Comparison of ENCODE assay signal across 8 mouse cellular contexts in genomic region chr11:101814375-101815102, GRCm38 (mm10). TPM values are rescaled to one million over a fixed set of nuclear protein-coding genes. Genes with fewer than 3 reads are reported as not detected.
DNase-seq lines count a peak whose midpoint lies in the region; ATAC-seq and TF ChIP-seq lines count a peak whose summit lies in the region.

No protein-coding gene starts in this region.

- no peak overlapping the region for H3K27ac ChIP-seq in left cerebral cortex, adult 2 months

- DNase-seq in ZHBTc4 (ENCODE audit: low read depth, low spot score), result peak; percentile 91
- peak; percentile 79 to 89 for DNase-seq in cerebellum, postnatal 4 days (ENCODE audit: low spot score in 2 of 2)
- DNase-seq in gastrocnemius, adult 8-10 months (ENCODE audit: low spot score in 2 of 2), result peak; percentile 56 to 66
- DNase-seq in hindlimb bud, embryonic 11.5 days (ENCODE audit: extremely low spot score, low read depth, low spot score), result peak; percentile 61
- peak; percentile 75 to 78 for DNase-seq in left cerebral cortex, adult 2 months (ENCODE audit: extremely low spot score in 1 of 2, low spot score in 2 of 2)
- peak; percentile 42 for DNase-seq in skeletal muscle tissue, adult 2 months (ENCODE audit: low read depth, low spot score)

- intact Hi-C loops in left cerebral cortex, adult 2 months (cut with DNase I), result no loop called here

- TF ChIP-seq CTCF in left cerebral cortex, adult 2 months (IDR thresholded peaks at IDR 0.05), result peak; percentile 94

- ATAC-seq in megakaryocyte progenitor cell, adult 5-6 weeks (replicated peaks; ENCODE audit: poor library complexity), result peak; percentile 58; the same call in 1 of the 2 replicates
- ATAC-seq in inflammation-experienced regulatory T-cells, adult 6 months, result no peak

- H3K4me3 ChIP-seq in left cerebral cortex, adult 2 months, result 0 out of 2 replicates have a peak overlapping the region, but pooled peaks have one; percentile 30

RNA-seq across cellular contexts. Expression of gene Etv4, which starts 29.4 kb away (rescaled TPM):
- total RNA-seq in gastrocnemius, adult 8-10 months (2022), result 1 to 10 TPM; 1.1 to 1.9 (median 1.5) TPM
- 10 to 100 TPM; 14.1 to 18.6 TPM for total RNA-seq in left cerebral cortex, adult 2 months (2021)
- 0.05 TPM in 1 of 2 replicates, not detected in the other for total RNA-seq in megakaryocyte progenitor cell, adult 5-6 weeks (2015)
- not detected in 2 replicates for total RNA-seq in megakaryocyte progenitor cell, adult 5-6 weeks (2017)
- under 1 TPM in 1 of 3 experiments, not detected in 2; 0.43 TPM for polyA plus RNA-seq in inflammation-experienced regulatory T-cells, adult 6 months (2017; shearing (Covaris generic))

Comparison
In these comparisons a context has a peak if more than half of its experiments do, and no peak if none do; other contexts are left out.
1. RNA of gene Etv4, which starts 29.4 kb away (total RNA-seq): 14.1 to 18.6 TPM in left cerebral cortex, adult 2 months; 1.1 to 1.9 TPM in gastrocnemius, adult 8-10 months and 0.05 TPM in megakaryocyte progenitor cell, adult 5-6 weeks; every median in the first group is over 4 times any median in the second.
2. Peak in every context shown above with its lines, with median percentiles within 50 percentile points of each other: DNase-seq.